Mouse (Mus musculus): ENCODE measurements around the gene Olfr237-ps1. TPM values are rescaled to one million over a fixed set of nuclear protein-coding genes. Genes with fewer than 3 reads are reported as not detected.

Gene Olfr237-ps1
- polyA plus RNA-seq, 1 experiment from 2014 or later = not detected

- no peak for DNase-seq
- 45% methylated on average over 2 of the region's 2 CpGs for WGBS (ENCODE audit: insufficient replicate concordance)
- H3K36me3 ChIP-seq = no peaks in the 10 kb centered on the region
- no peaks in the 10 kb centered on the region for H3K4me1 ChIP-seq (replicated peaks)
- ATAC-seq (ENCODE audit: low read depth) = no peak
- H3K27ac ChIP-seq = no peak overlapping the region
- H3K27me3 ChIP-seq = no peaks in the 10 kb centered on the region
- H3K4me3 ChIP-seq (replicated peaks) = no peak overlapping the region
- H3K9me3 ChIP-seq (replicated peaks) = no peaks in the 10 kb centered on the region
- no peak overlapping the region for H3K9ac ChIP-seq
- no peak overlapping the region for H3K4me2 ChIP-seq
Measured at GRCm38 (mm10) chr6:43205355-43205754, 59.0 kb downstream of the Olfr237-ps1 start.

Other genes starting within 250 kb of the Olfr237-ps1 start
- gene Olfr447, start 237.7 kb upstream of the Olfr237-ps1 start, polyA plus RNA-seq (2015; fragmentation: Nextera tagmentation; extraction: Ambion mirVana) = not detected in 2 replicates
- gene Olfr446, start 225.2 kb upstream of the Olfr237-ps1 start, polyA plus RNA-seq (2015; fragmentation: Nextera tagmentation; extraction: Ambion mirVana) = not detected in 2 replicates
- gene Olfr444, start 197.5 kb upstream of the Olfr237-ps1 start, polyA plus RNA-seq (2015; fragmentation: Nextera tagmentation; extraction: Ambion mirVana) = not detected in 2 replicates
- not detected in 2 replicates for gene Olfr441, start 40.2 kb upstream of the Olfr237-ps1 start, polyA plus RNA-seq (2015; fragmentation: Nextera tagmentation; extraction: Ambion mirVana)
- not detected in 2 replicates for gene Olfr437, start 16.7 kb downstream of the Olfr237-ps1 start, polyA plus RNA-seq (2015; fragmentation: Nextera tagmentation; extraction: Ambion mirVana)
- gene Olfr13, start 25.6 kb downstream of the Olfr237-ps1 start, polyA plus RNA-seq (2015; fragmentation: Nextera tagmentation; extraction: Ambion mirVana) = not detected in 2 replicates
- not detected in 2 replicates for gene Olfr435, start 50.6 kb downstream of the Olfr237-ps1 start, polyA plus RNA-seq (2015; fragmentation: Nextera tagmentation; extraction: Ambion mirVana)
- gene Olfr434, start 66.5 kb downstream of the Olfr237-ps1 start, polyA plus RNA-seq (2015; fragmentation: Nextera tagmentation; extraction: Ambion mirVana) = not detected in 2 replicates
- gene Olfr47, start 85.0 kb downstream of the Olfr237-ps1 start, polyA plus RNA-seq (2015; fragmentation: Nextera tagmentation; extraction: Ambion mirVana) = not detected in 2 replicates
- gene Arhgef5, start 119.0 kb downstream of the Olfr237-ps1 start, polyA plus RNA-seq (2015; fragmentation: Nextera tagmentation; extraction: Ambion mirVana) = 1.2 and 1.4 TPM in 2 replicates
- gene Nobox, start 163.0 kb downstream of the Olfr237-ps1 start, polyA plus RNA-seq (2015; fragmentation: Nextera tagmentation; extraction: Ambion mirVana) = not detected in 2 replicates